Mouse (Mus musculus) frontal cortex, postnatal 10 days (tissue): ENCODE results near the gene Ocln.
A peak's percentile ranks its signal among the peaks of the same experiment; 100 is the strongest.
"Not testable (repeated sequence)": the region's sequence is repeated elsewhere in the genome, so short reads cannot be mapped to it uniquely, and the experiment has no call there.

ENCODE experiments used
- DNase-seq, 2 experiments: peaks; one replicate each; pipeline ENCODE4 v3.0.0; 2022; ENCODE audit warnings: low spot score in 2 of 2, mixed read lengths in 1 of 2

Ocln gene

DNA sequence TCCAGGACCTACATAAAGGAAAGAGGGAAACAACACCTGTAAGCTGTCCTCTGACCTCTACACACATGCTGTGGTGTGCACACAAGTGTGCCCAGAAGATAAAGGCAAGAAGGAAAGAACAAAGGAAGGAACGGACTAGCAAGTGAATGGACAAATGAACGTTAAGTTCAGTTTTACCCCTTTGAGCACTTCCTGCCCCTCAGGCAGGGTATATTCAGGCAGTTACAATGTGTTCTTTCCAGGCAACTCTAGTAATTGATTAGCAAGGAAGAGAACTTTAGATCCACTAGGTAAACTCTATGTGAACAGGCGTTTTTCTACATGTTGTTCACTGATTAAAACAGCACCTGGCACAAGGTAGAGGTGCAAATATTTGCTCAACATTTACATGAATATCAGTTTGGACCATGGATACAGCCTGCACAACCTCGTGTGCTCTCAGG, 8.3 kb downstream of the Ocln start:
- no peak for DNase-seq

DNA sequence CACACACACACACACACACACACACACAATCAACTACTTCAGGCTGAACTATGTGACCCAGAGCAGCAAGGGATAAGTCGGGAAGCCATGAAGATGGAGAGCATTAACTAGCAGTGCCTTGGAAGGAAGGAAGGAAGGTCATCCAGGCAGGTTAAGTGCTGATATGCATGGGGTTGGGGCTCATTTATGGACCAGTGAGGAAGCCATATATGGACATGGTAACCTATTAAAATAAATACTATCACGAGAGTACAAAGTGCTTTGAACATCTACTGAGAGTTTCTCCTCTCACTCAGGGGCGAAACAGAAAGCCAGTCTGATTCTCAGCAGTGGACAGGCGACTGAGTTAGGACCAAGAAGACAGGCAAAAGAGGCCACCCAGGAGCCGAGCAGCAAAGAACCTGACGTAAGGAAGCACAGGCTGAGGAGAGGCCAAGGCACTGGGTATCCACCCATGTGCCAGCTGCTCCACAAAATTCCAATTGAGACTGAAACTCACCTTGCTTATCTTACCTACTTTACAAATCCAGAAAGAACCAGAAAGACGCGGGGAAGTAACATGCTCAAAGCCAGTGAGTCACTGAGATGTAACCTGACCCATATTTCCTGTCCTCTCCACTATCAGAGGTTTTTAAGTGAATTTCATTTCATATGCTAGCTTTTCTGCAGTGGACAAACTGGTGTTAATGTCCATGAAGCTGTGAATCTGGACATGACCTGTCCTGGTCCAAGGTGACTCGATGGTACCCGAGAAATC, 9.3 kb downstream of the Ocln start:
- DNase-seq: no peak

DNA sequence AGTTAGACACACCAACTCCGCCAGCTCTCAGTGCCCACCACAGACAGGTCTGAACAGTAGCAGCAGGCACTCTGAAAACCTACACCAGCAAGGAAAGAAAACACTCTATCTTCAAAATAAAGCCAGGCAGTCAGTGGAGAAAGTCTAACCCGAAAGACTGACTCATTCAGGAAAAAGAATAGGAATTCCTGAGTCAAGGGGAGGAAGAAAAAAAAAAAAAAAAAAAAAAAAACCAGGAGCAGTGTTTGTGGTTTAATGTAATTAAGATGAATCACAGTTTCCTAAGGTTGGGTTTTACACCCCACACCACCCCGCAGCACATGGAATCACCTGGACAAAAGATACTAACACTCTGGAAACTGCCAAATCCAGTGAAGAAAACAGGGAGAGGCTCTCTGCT, 16.4 kb downstream of the Ocln start:
- DNase-seq: no peak

DNA sequence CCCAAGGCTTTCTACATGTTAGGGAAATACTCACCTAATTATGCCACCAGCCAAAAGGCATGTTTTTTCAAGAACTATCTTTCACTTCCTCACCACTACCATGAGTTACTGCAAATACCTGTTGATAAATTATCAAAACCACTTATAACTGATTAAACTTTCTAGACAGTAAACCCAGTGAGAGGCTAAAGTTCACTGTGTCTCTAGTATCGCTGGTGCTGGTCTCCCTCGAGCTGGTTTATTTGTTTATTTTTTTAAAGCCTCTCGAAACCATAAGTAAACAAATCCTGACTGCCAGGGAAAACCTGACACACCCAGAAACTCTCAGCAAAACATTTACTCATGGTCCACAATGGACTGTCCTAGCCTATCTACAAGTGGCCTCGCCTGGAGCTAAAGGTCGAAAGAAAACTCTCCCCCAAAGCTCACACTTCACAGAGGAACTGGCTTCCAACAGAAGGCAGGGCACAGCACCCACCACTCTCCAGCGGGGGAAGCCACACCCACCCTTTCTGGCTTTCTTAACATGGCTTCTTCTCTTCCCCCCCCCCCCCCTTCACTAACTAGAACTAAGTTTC, 19.6 kb downstream of the Ocln start:
- no peak for DNase-seq

DNA sequence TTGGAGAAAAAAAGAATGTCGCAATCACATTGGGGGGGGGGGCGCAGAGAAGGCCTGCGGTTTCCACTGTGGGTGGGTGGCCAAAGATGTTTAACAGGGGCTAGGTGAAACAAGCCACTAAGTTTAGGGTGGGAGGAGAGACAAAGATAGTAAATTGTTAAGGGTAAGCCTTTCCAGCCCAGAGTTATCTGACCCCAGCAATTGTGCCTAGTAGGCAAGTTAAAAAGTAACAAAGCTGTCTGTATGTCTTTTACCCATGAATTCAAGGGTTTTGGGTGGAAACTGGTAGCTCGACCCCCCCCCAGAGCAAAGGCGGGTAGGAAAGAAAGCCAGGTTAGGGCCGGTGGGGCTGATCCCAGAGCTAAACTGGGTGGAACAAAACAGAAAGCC, 25.9 kb downstream of the Ocln start:
- no peak for DNase-seq

DNA sequence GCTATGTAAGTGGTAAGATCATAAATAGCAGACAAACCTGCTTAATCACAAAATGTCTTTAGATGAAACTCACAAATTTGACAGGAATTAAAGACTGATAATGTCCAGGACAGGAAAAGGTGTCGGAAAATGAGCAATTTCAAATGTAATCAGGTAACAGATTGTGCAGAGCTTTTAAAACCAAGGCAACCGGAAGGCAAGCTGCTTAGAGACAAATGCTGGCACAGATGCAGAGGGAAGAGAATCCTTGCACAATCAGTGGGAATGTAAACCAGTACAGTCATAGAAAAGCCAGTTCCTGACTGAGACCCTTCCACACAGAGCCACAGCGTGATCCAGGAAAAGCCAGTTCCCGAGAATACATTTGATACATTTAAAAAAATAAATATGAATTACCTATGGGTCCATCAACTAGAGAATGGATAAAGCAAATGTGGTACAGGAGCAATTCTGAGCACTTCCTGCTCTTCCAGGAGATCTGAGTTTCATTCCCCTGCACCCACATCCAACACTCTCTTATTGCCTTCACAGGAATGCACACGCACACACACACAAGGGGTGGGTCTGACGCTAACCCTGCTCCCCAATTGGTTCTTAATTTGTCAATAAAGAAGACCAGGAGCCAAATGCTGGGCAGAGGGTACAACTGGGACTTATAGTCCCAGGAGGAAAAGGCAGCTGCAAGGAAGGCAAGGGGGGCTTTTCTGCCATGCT, 26.4 kb downstream of the Ocln start:
- DNase-seq: no peak

DNA sequence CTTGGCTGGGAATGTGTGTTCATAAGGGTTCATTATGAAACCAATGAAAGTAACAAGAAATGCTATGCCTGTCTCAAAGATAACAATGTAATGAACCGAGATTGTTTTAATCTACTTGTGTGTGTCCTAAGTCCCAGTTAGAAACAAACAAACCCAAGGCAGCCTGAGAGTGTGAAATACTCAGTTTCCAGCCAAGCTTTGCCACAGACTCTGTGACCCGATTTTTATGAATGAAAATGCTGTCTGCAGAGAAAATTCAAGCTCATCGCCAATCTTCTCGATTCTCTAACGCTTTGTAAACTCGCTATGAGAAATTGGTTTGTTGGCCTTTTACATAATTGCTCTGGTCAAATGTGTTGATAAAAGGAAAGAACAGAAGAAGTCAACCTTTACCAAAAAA, 27.6 kb downstream of the Ocln start:
- no peak for DNase-seq

DNA sequence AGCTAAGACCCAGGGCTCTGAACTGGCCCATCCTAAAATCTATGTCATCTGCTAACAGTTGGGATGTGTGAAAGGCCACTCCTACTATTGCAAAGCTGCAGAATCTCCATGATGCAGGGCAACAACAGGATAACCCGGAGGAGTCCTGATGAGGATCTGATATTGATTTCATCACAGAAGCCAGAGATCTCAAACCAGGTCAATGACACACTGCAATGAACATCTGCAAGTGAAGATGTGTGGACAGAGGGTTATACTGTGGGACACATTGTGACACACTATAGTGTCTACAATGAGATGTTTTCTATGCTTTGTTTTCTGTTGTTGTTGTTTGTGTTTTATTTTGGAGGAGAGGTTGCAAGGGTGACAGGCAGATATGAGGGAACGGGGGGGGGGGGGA, 28.8 kb downstream of the Ocln start:
- DNase-seq: no peak

DNA sequence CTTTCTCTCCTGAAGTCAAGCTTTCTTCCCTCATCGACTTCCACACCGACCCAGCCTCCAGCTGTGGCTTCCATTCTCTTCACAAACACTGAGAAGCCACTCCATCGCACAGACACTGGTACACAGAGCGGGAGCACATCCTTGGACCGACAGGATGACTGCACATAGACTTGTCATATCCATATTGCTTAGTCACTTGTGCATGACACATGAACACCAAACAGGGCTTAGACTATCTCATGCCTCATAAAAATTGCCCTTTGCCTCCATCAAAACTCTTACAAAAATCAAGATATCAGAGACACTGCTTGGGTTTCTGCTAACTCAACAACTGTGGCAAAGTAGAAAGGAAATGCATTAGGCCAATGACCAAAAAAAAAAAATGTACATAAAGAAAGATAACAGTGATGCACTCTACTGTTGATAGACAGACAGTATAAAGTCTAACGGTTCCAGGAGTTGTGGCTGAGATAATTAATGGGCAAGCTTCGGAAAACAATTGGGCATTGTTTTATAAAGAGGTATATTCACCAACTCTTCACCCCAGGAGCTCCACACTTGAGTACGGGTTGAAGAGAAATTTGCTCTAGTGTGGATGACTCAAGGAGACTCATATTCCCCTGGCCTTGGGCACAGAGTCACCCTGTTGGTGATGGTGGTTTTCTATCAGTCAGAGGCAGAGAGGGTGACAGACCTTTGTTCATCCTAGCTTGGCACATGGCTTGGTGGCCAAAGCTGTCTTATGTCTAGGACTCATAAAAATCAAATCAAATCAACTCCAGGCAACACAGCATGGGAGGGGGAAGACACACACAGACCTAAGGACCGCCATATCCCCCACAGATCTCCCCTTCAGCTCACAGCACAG, 30.6 kb downstream of the Ocln start:
- no peak for DNase-seq

DNA sequence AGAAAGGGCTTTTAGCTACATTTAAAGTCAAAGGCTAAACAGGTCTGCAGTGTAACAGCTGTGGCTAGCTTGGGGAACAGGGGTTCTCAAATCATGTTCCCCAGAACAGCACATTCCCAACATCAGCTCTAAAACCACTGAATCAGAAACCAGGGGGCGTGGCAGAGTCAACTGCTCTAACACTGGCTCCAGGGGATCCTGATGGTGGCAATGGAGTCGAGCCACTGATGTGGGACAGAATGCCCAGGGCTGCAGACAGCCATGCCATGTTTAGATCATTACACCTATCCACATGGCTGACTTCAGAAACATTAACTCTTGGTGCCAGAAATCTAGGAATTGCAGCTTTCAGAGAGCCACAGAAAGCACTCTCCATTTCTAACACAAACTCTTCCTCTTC, 33.4 kb downstream of the Ocln start:
- no peak for DNase-seq

DNA sequence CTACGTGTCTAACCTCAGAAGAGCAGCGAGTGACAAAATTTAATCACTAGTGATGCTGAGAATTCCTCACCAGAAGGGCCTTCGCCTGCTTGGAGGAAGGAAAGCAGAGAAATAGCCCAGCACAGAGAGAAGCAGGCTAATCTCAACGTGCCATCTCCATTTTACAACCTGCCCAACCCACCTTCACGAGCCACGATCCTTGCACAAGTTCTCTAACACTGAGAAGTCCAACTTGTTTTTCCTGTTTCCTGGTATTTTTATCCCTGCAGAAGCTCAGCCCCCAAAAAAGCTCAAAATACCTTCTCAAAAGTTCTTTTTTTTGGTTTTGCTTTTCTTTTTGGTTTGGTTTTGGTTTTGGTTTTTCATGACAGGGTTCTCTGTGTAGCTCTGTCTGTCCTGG, 34.3 kb downstream of the Ocln start:
- no peak for DNase-seq

DNA sequence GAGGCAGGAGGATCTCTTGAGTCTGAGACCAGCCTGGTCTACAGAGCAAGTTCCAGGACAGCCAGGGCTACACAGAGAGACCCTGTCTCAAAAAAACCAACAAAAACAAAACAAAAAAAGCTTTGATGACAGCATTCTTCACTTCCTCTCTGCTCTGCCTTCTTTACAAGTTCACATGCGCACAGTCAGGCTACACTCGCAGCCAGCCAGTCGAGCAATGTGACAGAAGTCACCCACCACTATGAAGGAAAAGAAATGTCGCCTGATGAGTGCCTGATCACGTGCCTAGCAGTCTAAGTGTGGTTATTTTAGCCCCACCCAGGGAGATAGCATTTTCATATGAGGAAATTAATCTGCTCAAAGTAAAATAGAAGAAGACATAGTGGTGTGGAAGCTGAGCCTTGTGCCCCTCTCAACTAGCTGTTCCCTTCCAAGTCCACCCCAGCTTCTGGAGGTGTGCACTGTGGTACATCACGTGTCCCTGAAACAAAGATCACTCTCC, 34.8 kb downstream of the Ocln start:
- DNase-seq: no peak

DNA sequence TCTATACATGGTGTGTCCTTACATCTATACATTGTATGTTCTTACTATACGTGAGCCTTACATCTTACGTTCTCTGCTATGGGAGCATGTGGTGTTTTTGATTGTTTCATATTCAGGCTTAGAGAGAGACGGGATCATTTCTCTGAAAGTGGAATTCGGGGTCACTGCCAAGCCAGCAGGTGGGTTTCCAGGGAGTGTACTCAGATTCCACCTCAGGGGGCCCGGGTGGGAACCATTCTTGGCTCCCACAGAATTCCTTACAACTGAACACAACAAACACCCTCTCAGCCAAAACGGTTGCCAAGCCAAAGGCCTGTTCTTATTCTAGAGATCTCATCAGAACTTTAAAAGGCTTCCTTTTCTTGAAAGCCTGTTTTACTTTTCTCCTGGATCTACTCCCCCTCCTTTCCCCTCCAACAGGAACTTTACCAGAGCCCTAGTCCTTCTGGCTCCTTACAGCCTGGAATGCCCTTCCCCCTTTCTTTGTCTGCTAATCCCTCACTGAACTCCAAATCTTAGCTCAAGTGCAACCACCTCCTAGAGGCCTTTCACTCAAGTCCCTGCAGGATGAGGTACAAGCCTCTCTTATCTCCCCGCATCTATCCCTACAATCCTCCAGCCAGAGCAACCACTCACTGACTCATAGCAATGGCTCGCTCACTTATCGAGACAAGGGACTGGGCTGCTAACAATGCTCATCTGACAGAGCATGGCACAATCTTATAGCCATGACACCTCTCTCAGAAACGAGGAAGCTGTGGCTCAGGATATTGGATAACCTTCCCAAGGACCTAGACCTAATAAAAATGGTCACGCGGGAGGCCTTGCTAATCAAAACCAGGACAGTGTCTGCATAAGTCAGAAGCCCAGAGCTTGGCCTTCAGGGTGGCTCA, 36.1 kb downstream of the Ocln start:
- DNase-seq: peak in 1 of 2 experiments; percentile 16

DNA sequence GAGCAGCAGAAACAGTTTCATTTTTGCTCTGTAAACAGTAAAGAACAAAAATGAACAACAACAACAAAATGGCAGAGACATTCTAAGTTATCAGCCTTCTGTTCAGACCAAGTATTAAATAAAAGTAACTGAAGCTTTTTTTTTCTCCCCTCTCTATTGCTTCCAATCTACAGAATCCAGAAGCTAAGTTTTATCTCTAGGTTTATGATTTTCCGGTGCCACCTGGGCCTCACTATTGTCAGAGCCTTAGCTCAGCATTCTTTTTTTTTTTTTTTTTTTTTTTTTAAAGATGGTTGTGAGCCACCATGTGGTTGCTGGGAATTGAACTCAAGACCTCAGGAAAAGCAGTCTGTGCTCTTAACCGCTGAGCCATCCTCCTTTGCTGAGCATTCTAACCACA, 39.7 kb downstream of the Ocln start:
- DNase-seq: no peak

DNA sequence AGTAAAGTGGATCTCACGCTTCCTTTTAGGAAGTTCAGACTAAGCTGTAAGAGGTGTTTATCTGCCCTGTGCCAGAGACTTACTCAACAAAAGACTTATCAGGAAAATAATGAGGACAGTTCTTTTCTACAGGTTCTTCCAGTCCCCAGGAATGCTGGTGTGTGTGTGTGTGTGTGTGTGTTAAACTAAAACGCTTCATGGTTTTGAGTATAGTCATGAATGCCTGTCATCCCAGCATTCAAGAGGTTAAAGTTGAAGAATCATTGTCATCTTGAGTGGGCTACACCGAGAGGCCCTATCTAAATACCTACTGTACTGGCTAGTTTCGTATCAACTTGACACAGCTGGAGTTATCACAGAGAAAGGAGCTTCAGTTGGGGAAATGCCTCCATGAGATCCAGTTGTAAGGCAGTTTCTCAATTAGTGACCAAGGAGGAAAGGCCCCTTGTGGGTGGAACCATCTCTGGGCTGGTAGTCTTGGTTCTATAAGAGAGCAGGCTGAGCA, 40.6 kb downstream of the Ocln start:
- no peak for DNase-seq

DNA sequence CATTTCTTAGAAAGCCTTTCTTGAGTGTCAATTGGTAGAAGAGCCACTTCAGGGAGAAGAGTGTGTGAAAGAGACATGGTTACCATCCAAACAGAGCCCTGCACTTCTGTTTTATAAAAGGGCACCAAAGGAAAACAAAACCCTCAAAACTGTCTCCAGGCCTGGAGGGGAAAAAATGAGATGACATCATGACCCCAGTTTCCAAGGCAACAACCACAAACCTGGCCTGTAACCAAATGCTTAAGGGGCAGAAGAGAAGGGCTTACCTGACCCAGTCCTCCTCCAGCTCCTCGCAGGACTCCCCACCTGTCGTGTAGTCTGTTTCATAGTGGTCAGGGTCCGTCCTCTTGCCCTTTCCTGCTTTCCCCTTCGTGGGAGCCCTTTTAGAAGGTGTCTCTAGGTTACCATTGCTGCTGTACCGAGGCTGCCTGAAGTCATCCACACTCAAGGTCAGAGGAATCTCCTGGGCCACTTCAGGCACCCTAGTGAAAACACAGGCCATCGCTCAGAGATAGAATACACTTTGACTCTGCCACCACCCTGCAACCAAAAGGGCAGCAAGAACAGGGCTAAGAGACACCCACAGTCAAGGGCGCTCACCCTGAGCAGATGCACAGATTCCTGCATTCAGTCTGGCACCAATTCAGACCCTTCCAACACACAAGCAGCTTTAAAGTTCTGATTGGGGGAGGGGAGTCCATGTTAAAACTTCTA, 41.2 kb downstream of the Ocln start:
- DNase-seq: no peak

DNA sequence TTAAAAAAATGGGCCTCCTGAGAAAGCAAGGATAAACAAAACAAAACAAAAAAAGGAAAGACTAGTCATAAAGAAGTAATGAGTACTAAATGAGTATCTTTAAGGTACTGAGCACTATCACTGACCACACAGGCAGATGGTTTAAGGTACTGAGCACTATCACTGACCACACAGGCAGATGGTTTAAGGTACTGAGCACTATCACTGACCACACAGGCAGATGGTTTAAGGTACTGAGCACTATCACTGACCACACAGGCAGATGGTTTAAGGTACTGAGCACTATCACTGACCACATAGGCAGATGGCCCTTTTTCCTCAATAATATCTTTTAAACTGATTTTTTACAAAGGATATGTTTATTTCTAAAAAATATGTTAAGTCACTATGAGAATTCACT, 52.9 kb downstream of the Ocln start:
- not testable (repeated sequence) for DNase-seq

DNA sequence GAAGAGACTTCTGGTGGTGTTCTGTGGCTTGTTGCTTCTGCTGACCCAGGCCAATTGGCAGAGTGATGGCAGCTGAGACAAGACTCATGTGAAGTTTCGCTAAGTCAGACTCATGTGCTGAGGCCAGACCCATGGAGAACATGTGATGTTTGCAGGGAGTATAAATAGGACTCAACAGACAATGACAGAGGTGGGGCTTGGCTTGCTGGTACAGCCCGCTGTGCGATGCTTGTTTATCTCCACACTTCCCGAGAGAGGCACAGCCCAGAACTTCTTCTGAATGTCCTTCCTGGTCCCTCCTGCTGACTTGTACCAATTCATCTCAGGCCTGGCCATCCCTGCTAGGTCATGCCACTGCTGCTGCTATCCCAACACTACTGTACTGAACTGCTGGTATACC, 57.2 kb downstream of the Ocln start:
- DNase-seq: no peak

DNA sequence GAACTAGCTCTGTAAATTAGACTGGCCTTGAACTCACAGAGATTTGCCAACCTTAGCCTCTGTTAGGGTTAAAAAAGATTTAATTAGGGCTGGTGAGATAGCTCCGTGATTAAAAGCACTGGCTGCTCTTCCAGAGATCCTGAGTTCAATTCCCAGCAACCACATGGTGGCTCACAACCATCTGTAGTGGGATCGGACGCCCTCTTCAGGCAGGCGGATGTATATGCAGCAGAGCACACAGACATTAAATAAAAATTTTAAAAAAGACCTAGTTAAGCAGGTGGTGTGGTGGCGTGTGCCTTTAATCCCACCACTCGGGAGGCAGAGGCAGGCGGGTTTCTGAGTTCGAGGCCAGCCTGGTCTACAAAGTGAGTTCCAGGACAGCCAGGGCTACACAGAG, 58.1 kb downstream of the Ocln start:
- not testable (repeated sequence) for DNase-seq

DNA sequence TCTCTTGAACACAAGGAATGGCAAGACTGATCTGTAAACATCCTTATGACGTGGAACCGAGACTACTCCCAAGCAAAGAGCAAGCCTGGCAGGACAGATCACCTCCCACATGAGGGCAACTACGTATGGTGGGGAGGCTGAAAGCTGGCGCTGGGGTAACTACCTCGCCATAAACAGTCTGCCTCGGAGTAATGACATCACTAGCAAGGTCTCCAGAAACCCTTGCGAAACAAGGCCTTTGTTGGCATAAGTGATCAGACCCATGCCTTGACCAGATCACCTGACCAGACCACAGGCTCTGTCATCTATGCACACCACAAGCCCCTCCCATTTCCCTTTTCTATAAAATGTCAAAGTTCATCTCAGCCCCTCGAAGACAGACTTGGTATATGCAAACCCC, 59.2 kb downstream of the Ocln start:
- no peak for DNase-seq
